Mouse (Mus musculus) midbrain, embryonic 12.5 days (tissue): Measurements from ENCODE around the gene Sp6. TPM values are rescaled to one million over a fixed set of nuclear protein-coding genes. Genes with fewer than 3 reads are reported as not detected.

Experiments used
- ATAC-seq: fragments of 200-750 bp; cut with Nextera tagmentation; 2 replicates; pipeline ENCODE4 v1.8.0; 2017; ENCODE audit warnings: low read depth, moderate TSS enrichment, moderate library complexity; ENCODE audit not compliant: low FRiP score
- H3K27ac ChIP-seq: fragments of 300-500 bp; sonication (generic); replicated peaks from 2 replicates; pipeline ENCODE4 v1.5.1; 2016; ENCODE audit warnings: mild to moderate bottlenecking
- H3K27me3 ChIP-seq: fragments of 300-500 bp; sonication (generic); 2 replicates; pipeline ENCODE4 v1.6.1; 2016; ENCODE audit warnings: mild to moderate bottlenecking
- H3K36me3 ChIP-seq: fragments of 300-500 bp; sonication (generic); 2 replicates; pipeline ENCODE4 v1.6.1; 2016
- H3K4me1 ChIP-seq: fragments of 300-500 bp; sonication (generic); 2 replicates; pipeline ENCODE4 v1.6.1; 2016
- H3K4me2 ChIP-seq: fragments of 300-500 bp; sonication (generic); replicated peaks from 2 replicates; pipeline ENCODE4 v1.6.1; 2016; ENCODE audit warnings: mild to moderate bottlenecking, moderate library complexity
- H3K4me3 ChIP-seq: fragments of 300-500 bp; sonication (generic); 2 replicates; pipeline ENCODE4 v1.5.1; 2016; ENCODE audit warnings: mild to moderate bottlenecking
- H3K9ac ChIP-seq: fragments of 300-500 bp; sonication (generic); replicated peaks from 2 replicates; pipeline ENCODE4 v1.6.1; 2016; ENCODE audit warnings: mild to moderate bottlenecking, moderate library complexity
- H3K9me3 ChIP-seq: fragments of 300-500 bp; sonication (generic); 2 replicates; pipeline ENCODE4 v1.6.1; 2016; ENCODE audit warnings: mild to moderate bottlenecking
- WGBS: fragments of 180-500 bp; shearing (Covaris S2); methylation state at CpG from one replicate; pipeline ENCODE4 v1.1.7; 2016; 5-methylcytosine and 5-hydroxymethylcytosine counted together
- polyA plus RNA-seq: library from polyadenylated mRNA; unstranded; fragments of >200 nt; fragmentation: Nextera tagmentation; extraction: Ambion mirVana; gene quantifications from 2 replicates; pipeline ENCODE4 v1.2.1, GENCODE M21; 2016

Gene Sp6
- polyA plus RNA-seq, 1 experiment from 2014 or later, result 0.63 TPM

DNA sequence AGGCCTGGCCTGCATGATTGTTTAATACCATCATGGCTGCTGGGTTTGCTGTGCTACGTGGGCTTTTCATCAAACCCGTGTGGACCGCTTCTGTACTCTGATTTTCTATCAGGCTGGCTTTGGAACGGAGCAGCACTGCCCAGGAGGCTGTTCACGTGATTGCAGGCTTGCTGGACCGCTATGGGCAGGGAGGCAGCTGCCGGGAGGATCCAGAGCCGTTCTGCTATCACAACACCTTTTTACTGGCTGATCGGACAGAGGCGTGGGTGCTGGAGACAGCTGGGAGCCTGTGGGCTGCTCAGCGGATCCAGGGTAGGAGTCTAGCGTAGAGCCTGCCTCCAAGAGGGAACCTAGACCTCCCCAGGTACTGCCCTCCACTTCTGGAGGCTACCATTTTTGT lies 18.8 kb downstream of the Sp6 start:
- Histone ChIP-seq H3K27ac (no peak overlapping the region), H3K4me1 (peaks cover 9% of the 10 kb centered on the region), H3K4me3 (no peak overlapping the region), H3K9me3 (no peaks in the 10 kb centered on the region), H3K4me2 (no peak overlapping the region), H3K9ac (no peak overlapping the region), H3K27me3 (no peaks in the 10 kb centered on the region; the same call in 1 of the 2 replicates), H3K36me3 (peaks cover 7% of the 10 kb centered on the region; the same call in 1 of the 2 replicates)
- ATAC-seq, result no peak
- WGBS, result 84% methylated on average over 12 of the region's 12 CpGs

DNA sequence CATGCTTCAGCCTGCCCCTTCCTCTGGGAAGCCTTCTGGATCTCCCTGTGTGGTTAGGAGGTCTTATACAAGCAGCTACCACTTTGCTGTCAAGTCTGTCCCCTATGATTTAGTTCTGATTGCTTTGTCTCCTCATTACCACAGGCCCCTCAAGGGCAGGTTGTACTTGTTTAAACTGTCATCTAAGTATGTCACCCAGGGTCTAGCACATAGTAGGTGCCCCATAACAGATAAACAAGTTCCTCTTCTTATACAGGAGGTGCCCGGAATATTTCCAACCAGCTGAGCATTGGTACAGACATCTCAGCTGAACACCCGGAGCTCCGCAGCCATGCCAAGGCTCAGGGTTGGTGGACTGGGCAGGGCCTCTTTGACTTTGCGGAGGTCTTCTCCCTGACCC lies 19.3 kb downstream of the Sp6 start:
- ATAC-seq, result no peak
- Histone ChIP-seq H3K36me3 (peaks cover 7% of the 10 kb centered on the region; the same call in 1 of the 2 replicates), H3K27ac (no peak overlapping the region), H3K9me3 (no peaks in the 10 kb centered on the region), H3K9ac (no peak overlapping the region), H3K27me3 (no peaks in the 10 kb centered on the region; the same call in 1 of the 2 replicates), H3K4me2 (no peak overlapping the region), H3K4me1 (peaks cover 9% of the 10 kb centered on the region), H3K4me3 (no peak overlapping the region)
- 94% methylated on average over 4 of the region's 4 CpGs for WGBS

GRCm38 (mm10) chr11:97033781-97034180 lies 20.6 kb downstream of the Sp6 start:
- peaks cover 7% of the 10 kb centered on the region; the same call in 1 of the 2 replicates for H3K36me3 ChIP-seq
- H3K27me3 ChIP-seq, result no peaks in the 10 kb centered on the region; the same call in 1 of the 2 replicates
- no peaks in the 10 kb centered on the region for H3K9me3 ChIP-seq
- no peak for ATAC-seq
- H3K9ac ChIP-seq, result no peak overlapping the region
- no peak overlapping the region for H3K4me3 ChIP-seq
- no peak overlapping the region for H3K27ac ChIP-seq
- H3K4me1 ChIP-seq, result peaks cover 9% of the 10 kb centered on the region
- WGBS, result 94% methylated on average over 4 of the region's 4 CpGs
- no peak overlapping the region for H3K4me2 ChIP-seq

DNA sequence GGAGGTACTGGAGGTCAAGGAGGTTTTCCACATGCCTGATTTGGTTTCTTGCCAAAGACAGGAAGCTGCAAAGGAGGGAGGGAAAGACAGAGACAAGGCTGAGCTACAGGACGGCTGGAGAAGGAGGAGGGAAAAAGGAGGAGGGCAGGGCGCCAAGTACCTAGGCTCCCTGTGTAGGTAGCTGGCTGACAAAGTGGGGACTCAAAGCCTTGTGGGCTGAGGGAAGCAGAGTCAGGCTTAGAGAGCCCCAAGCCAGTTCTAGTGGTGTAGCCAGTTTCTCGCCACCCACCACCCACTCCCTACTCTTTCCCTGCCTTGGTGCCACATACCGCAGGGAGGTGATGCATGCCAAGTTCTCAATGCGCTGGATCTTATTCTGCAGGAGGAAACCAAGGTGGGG lies 22.9 kb downstream of the Sp6 start:
- Histone ChIP-seq H3K4me2 (no peak overlapping the region), H3K9me3 (no peaks in the 10 kb centered on the region), H3K27ac (no peak overlapping the region), H3K36me3 (peaks cover 7% of the 10 kb centered on the region; the same call in 1 of the 2 replicates), H3K4me1 (0 out of 2 replicates have a peak, but pooled peaks cover 4% of the 10 kb centered on the region), H3K27me3 (no peaks in the 10 kb centered on the region; the same call in 1 of the 2 replicates), H3K9ac (no peak overlapping the region), H3K4me3 (no peak overlapping the region)
- no peak for ATAC-seq
- WGBS, result 80% methylated on average over 5 of the region's 5 CpGs

DNA sequence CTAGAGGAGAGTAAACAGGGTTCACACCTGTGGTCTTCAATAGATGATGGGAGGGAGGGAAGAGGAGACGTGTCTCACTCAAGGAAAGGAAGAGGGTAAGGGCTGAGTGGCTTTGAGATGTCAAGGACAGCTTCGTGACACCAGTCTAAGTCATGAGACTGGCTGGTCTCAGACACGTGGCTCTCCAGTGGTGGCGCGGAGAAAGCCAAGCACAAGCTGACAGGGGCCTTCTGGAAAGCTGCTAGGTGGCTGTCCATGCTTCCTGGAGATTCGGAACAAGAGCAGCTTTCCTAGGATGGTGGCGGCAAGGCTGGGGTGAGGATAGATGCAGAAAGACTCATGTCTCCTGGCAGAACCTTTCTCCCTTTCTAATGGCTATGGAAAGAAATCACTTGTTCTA lies 25.7 kb downstream of the Sp6 start:
- ATAC-seq, result no peak
- Histone ChIP-seq H3K9me3 (no peaks in the 10 kb centered on the region), H3K4me3 (no peak overlapping the region), H3K27me3 (no peaks in the 10 kb centered on the region), H3K4me1 (peaks cover 16% of the 10 kb centered on the region), H3K27ac (no peak overlapping the region), H3K36me3 (peaks cover 8% of the 10 kb centered on the region), H3K9ac (no peak overlapping the region), H3K4me2 (no peak overlapping the region)
- WGBS, result 85% methylated on average over 7 of the region's 7 CpGs

- peaks cover 18% of the 10 kb centered on the region for H3K36me3 ChIP-seq
- peaks cover 16% of the 10 kb centered on the region for H3K4me1 ChIP-seq
- H3K9me3 ChIP-seq, result no peaks in the 10 kb centered on the region
- H3K27me3 ChIP-seq, result no peaks in the 10 kb centered on the region
- H3K27ac ChIP-seq, result no peak overlapping the region
- H3K4me2 ChIP-seq, result peak overlapping the region; percentile 62
- H3K4me3 ChIP-seq, result peak overlapping the region; percentile 72
- no peak overlapping the region for H3K9ac ChIP-seq
- no peak for ATAC-seq
- 46% methylated on average over 12 of the region's 12 CpGs for WGBS
These were observed 27.3 kb downstream of the Sp6 start for GRCm38 (mm10) chr11:97040301-97041021.

DNA sequence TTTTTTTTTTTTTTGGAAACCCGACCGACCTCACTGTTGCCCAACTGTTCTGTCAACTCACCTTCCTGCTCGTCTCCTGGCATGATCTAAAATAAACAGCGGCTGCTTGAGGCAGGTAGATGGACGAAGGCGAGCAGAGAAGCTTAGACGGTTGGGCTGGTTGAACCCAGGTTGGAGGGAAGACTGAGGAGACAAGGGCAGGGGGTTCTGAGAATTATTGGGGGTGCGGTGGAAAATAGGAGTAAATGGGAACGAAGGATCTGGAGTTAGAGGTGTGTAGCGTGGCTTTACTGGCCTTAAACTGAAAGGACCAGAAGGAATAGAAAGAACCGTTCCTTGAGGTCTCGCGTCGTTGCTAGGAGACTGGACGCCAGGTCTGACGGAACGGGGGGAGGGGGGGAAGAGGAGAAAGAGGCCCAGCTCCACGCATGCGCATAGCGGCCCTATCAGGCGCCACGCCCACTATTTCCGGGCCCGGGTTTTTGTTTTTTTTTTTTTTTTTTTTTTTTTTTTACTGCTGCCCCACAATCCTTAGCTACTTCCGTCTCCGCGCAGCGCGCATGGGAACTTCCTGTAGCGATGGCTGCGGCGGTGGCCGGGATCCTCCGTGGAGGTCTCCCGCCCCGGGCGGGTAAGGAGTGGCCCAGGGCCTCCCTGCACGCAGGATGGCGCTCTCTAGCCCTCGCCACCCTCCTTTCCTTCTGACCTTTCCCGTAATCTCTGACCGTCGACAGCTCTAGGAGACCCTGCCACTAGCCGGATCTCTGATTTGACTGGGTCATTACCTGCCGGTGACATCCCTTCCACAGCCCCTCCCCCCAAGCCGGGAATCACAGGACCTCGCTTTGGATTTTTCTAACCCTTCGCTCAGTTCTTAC lies 28.1 kb downstream of the Sp6 start, which contains the start of the genes Lrrc46 and Mrpl10:
Lrrc46 (minus strand) TSS at position 386 of the 878 bp plus-strand sequence.
Mrpl10 (plus strand) TSS at position 539 of the 878 bp plus-strand sequence.
- H3K36me3 ChIP-seq, result peaks cover 22% of the 10 kb centered on the region
- peak within 1 kb of the TSS; percentile 80 for H3K4me2 ChIP-seq
- peak within 1 kb of the TSS; percentile 72 for H3K4me3 ChIP-seq
- peak within 1 kb of the TSS; percentile 74 for H3K27ac ChIP-seq
- peaks cover 16% of the 10 kb centered on the region for H3K4me1 ChIP-seq
- no peaks in the 10 kb centered on the region for H3K27me3 ChIP-seq
- ATAC-seq, result peak; percentile 88
- under 1% methylated on average over 48 of the region's 48 CpGs for WGBS
- H3K9ac ChIP-seq, result peak within 1 kb of the TSS; percentile 80
- H3K9me3 ChIP-seq, result no peaks in the 10 kb centered on the region

GRCm38 (mm10) chr11:97044902-97045301 lies 31.7 kb downstream of the Sp6 start:
- Histone ChIP-seq H3K4me1 (peaks cover 16% of the 10 kb centered on the region), H3K27ac (no peak overlapping the region), H3K36me3 (peaks cover 43% of the 10 kb centered on the region), H3K4me3 (no peak overlapping the region), H3K9ac (no peak overlapping the region), H3K9me3 (no peaks in the 10 kb centered on the region), H3K4me2 (no peak overlapping the region), H3K27me3 (no peaks in the 10 kb centered on the region)
- 95% methylated on average over 8 of the region's 8 CpGs for WGBS
- no peak for ATAC-seq

GRCm38 (mm10) chr11:97045861-97046260 lies 32.7 kb downstream of the Sp6 start:
- Histone ChIP-seq H3K9me3 (no peaks in the 10 kb centered on the region), H3K36me3 (peaks cover 43% of the 10 kb centered on the region), H3K27me3 (no peaks in the 10 kb centered on the region), H3K4me1 (peaks cover 22% of the 10 kb centered on the region), H3K27ac (no peak overlapping the region), H3K9ac (no peak overlapping the region), H3K4me2 (no peak overlapping the region), H3K4me3 (no peak overlapping the region)
- ATAC-seq, result no peak
- WGBS, result 80% methylated on average over 7 of the region's 7 CpGs

GRCm38 (mm10) chr11:97048090-97048650 lies 35.0 kb downstream of the Sp6 start:
- H3K4me3 ChIP-seq, result no peak overlapping the region
- WGBS, result 86% methylated on average over 8 of the region's 8 CpGs
- no peak overlapping the region for H3K9ac ChIP-seq
- no peaks in the 10 kb centered on the region for H3K9me3 ChIP-seq
- no peaks in the 10 kb centered on the region for H3K27me3 ChIP-seq
- H3K4me1 ChIP-seq, result peaks cover 23% of the 10 kb centered on the region
- ATAC-seq, result no peak
- H3K4me2 ChIP-seq, result no peak overlapping the region
- no peak overlapping the region for H3K27ac ChIP-seq
- H3K36me3 ChIP-seq, result peaks cover 47% of the 10 kb centered on the region

- Histone ChIP-seq H3K9me3 (no peaks in the 10 kb centered on the region), H3K27me3 (no peaks in the 10 kb centered on the region), H3K4me2 (no peak overlapping the region), H3K36me3 (peaks cover 41% of the 10 kb centered on the region), H3K4me3 (no peak overlapping the region), H3K4me1 (peaks cover 23% of the 10 kb centered on the region), H3K9ac (no peak overlapping the region), H3K27ac (no peak overlapping the region)
- no peak for ATAC-seq
- WGBS, result 81% methylated on average over 6 of the region's 6 CpGs
These were observed 36.4 kb downstream of the Sp6 start for GRCm38 (mm10) chr11:97049492-97050085.
